Mouse (Mus musculus) myocyte (in vitro differentiated cells): ENCODE measurements at regions not wholly inside any gene's neighbourhood (a gene's known extent, or its start where the extent isn't known, plus 50 kb on each side); places are given as distances from the start of the nearest gene placed in this dataset.

Experiments
- E2F4 ChIP-seq: IDR thresholded peaks from one replicate; pipeline ENCODE4 v1.6.1; 2011; ENCODE audit warnings: mild to moderate bottlenecking, control low read depth, moderate library complexity; ENCODE audit not compliant: insufficient read depth
- MYOD1 ChIP-seq, 3 experiments: IDR thresholded peaks; one replicate each; pipeline ENCODE4 v1.6.1; 2011; ENCODE audit warnings: control low read depth in 2 of 3, low read depth in 2 of 3, mild to moderate bottlenecking in 2 of 3, moderate library complexity in 1 of 3; ENCODE audit not compliant: insufficient read length in 2 of 3, control insufficient read depth in 1 of 3
- POLR2A ChIP-seq: IDR thresholded peaks from one replicate; pipeline ENCODE4 v1.6.1; 2011; ENCODE audit warnings: low read depth, mild to moderate bottlenecking, control low read depth, moderate library complexity; ENCODE audit not compliant: insufficient read length
- REST ChIP-seq: IDR thresholded peaks from one replicate; pipeline ENCODE4 v1.6.1; 2011; ENCODE audit warnings: mild to moderate bottlenecking, control low read depth, moderate library complexity; ENCODE audit not compliant: insufficient read depth, insufficient read length
- SRF ChIP-seq: IDR thresholded peaks from one replicate; pipeline ENCODE4 v1.6.1; 2011; ENCODE audit warnings: low read depth; ENCODE audit not compliant: control insufficient read depth, insufficient read length

DNA sequence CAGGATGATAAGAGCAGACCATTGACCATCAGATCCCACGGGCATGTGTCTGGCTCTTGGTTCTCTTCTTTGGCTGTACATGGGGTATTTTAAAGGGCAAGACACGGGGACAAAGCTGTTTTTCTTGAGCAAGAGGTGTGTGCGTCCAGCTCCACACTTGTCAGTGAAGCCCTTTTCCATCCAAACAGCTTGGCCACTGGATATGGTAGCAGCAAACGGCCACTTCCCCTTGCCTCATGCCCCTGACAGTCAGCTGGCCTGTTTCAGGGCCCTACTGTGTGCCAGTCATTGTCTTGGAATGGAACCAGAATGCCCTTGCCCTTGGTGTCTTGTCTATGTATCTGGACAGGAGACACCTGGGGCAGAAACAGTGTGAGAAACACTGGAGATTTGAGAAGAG, 224.7 kb downstream of the Zfp36l1 start:
- TF ChIP-seq MYOD1 (IDR thresholded peaks at IDR 0.05; ENCODE audit: control insufficient read depth in 1 of 3, insufficient read length in 2 of 3, low read depth in 2 of 3) (no peak), REST (no peak), E2F4 (no peak), SRF (no peak), POLR2A (no peak)
